Mouse (Mus musculus): ENCODE results near the gene Izumo4.
A peak's percentile ranks its signal among the peaks of the same experiment; 100 is the strongest.

Gene Izumo4

DNA sequence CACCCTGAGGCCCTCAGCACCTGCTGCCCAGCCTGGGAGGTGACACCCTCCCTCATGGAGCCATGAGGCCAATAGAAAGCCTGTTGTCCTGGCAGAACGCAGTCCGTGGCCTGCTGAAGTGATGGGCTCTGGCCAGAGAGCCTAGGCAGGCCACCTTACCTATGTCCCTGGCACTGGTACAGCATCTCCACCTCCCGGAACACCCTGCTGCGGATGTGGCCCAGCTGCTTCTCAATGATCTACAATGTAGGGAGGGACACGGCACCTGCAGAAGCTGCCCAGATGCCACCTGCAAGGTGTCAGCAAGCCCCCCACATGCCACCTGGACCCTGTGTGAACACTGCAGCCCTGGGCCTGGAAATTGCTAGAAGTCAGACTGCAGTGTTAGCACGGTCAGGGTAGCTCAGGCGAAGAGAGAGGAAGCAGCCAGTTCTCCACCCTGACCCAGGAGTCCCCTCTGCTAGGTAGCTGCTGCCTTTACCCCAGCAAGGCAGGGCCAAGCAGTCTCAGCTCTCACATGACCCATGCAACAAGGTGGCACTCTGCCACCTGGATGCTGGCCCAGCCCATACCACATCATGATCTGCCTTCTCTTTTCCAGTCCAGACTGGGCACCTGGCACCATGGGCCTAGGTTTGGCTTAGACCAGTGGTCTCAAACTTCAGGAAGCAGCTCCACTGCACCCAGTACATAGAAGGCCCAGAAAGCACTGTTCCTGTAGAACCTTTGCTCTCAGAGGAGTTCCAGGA, 32.1 kb upstream of the Izumo4 start:
- peak in 1 of 2 experiments; percentile 72 for DNase-seq (ENCODE audit: low spot score in 2 of 2)

DNA sequence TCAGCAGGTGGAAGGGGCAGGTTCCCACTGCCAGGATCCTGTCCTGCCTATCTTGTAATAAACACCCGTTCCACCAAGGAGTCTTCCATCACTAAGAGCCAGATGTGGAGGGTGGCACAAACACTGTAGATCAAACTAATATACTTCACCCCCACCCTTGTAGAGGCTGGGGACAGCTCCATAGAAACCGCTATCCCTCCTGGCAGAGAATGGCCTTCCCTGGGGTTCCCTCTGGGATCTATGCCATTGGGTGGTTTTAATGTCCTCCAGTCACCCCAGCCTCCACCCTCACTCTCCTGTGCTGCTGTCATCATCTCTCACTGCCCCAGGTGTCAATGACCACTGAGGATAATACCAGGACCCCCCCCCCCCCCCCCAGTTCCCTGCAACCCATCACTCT, 31.5 kb upstream of the Izumo4 start:
- no peak for DNase-seq (ENCODE audit: low spot score in 2 of 2)

DNA sequence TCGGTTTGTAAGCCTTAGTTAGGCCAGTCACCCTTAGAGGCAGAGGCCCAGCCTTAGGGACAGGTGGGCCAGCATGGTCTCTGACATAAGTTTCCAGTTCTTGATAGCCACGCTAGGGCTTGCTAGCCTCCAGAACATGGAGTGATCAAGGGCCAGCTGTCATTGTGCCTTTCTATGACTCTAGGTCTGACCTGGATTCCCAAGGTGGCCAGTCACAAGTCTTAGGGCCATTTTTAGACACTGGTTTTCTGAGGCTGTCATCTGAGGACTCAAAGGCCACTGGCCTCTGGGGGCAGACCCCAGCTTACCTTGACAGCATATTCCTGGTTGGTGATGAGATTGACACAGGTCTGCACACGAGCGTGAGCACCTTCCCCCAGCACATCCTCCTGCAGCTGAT, 30.7 kb upstream of the Izumo4 start:
- no peak for DNase-seq (ENCODE audit: low spot score in 2 of 2)

GRCm38 (mm10) chr10:80671936-80672690, 29.9 kb upstream of the Izumo4 start:
- no peak for DNase-seq (ENCODE audit: low spot score in 2 of 2)

DNA sequence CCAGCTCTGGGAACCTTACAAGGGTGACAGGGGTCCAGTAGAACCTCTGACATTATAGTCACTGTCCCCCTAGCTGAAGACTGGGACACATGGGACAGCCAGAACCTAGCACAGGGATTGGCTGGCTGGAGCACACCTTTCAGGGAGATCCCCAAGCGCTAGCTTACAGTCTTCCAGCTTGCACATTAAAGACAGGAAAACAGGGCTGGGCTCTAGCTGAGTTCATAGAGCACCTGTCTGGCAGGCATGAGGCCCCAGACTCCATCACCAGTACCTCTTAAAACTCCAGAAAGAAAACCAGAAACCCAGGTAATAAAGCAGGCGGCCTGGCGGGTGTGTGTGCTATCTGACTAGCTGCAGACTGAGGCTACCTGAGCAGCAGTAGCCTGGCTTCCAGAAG, 28.3 kb upstream of the Izumo4 start:
- DNase-seq (ENCODE audit: low spot score in 2 of 2): no peak

GRCm38 (mm10) chr10:80674161-80674711, 27.7 kb upstream of the Izumo4 start:
- no peak for DNase-seq (ENCODE audit: low spot score in 2 of 2)

- no peak for DNase-seq (ENCODE audit: low spot score in 2 of 2)
Measured at GRCm38 (mm10) chr10:80674851-80675404, 27.1 kb upstream of the Izumo4 start.

GRCm38 (mm10) chr10:80675405-80676197, 26.4 kb upstream of the Izumo4 start:
- DNase-seq (ENCODE audit: low spot score in 2 of 2): no peak

GRCm38 (mm10) chr10:80676198-80676928, 25.6 kb upstream of the Izumo4 start:
- DNase-seq (ENCODE audit: low spot score in 2 of 2): peak; percentile 100

DNA sequence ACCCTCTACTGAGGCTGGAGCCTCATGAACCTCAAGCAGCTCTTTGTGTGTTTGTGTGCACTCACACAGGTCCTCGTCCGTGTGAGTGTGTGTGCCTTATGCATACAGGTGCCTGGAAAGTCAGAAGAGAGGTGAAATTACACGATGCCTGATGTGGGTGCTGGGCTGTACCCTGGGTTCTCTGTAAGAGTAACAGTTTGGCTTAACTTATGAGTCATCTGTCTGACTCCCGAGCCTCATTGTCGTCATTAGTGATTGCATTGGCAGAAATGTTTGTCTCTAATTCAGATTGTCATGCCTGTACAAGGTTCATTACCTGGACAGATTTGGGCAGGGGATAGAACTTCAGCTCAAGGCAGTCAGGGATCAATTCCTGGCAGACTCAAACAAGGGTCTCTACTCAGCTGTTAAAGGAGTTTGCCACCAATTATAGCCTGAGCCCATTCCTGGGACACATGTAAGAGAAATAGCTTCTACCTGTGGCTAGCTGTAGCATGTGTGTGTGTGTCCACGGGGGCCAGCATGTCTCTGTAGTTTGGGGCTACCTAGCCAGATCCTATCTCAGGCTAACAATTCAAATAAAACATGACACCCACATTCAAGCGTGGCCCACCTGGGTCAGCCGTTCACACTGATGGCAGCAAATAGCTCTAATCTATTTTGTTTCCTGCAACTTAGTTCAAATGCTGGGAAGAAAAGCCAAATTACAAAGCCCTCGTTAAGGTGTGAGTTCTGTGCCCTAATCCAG, 24.7 kb upstream of the Izumo4 start:
- no peak for DNase-seq (ENCODE audit: low spot score in 2 of 2)

DNA sequence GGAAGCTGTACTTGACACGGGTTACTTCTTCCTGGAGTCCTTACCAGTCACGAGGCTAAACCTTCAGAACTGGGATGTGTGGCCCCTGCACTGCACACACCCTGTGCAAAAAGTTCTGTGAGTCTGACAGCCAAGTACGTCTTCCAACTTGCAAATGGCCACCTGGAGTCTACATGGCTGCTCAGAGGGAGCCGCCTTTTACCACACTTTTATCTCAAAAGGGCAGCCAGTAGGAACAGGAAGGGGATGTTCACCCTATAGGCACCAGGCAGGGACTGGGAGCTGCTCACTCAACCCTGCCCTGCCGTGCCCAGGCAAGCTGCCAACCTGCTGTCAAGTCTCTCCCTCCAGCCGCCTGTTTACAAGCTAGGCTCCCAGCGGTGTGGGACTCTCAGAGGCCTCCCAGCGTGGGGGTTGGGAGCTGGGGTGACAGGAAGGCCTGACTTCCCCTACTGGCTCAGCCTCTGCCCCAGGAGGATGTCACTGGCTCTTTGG, 24.0 kb upstream of the Izumo4 start, which contains the start of gene Mknk2:
TSS of gene Mknk2 (minus strand) at position 171 of the 495 bp plus-strand sequence.
- peak; percentile 90 to 96 for DNase-seq (ENCODE audit: low spot score in 2 of 2)

- no peak for DNase-seq (ENCODE audit: low spot score in 2 of 2)
Measured at GRCm38 (mm10) chr10:80678601-80679377, 23.2 kb upstream of the Izumo4 start.

GRCm38 (mm10) chr10:80679556-80680259, 22.3 kb upstream of the Izumo4 start:
- no peak for DNase-seq (ENCODE audit: low spot score in 2 of 2)

DNA sequence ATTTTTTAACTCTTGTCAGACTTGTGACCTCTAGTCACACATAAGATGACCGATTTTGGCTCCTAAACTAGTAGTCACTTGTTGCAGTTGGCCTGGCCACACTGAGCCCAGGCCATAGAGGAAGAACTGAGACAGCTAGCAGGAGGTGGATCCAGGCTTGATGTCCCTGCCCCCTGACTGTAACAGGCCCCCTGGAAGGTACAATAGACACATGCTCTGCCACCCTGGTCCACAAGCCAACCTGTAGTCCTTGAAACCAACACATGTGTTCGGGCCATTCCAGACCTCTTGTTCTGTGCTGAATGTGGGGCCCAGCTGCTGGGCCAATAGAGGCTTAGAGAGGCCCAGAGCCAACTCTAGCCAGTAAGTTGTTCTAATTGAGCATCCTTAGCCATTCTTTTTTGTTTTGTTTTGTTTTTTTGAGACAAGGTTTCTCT, 21.7 kb upstream of the Izumo4 start:
- DNase-seq (ENCODE audit: low spot score in 2 of 2): no peak

- DNase-seq (ENCODE audit: low spot score in 2 of 2): no peak
Measured at GRCm38 (mm10) chr10:80682003-80682402, 20.0 kb upstream of the Izumo4 start.

DNA sequence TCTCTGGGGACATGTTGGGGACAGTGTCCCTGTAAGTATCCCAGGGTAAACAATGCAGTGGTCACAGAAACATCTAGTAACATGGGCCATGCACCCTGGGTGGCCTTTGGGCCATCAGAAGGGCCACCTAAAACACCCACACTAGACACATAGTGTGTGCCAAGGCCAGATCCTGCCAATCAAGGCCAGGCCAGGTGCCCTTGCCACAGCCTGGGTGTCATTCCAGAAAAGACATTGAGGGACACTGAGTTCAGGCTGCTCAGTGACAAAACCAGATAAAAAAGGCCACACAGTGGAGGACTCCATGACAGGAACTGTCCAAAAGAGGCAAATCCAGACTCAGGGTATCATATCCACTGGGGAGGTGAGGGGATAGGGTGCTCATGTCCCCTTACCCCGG, 18.3 kb upstream of the Izumo4 start:
- DNase-seq (ENCODE audit: low spot score in 2 of 2): no peak

DNA sequence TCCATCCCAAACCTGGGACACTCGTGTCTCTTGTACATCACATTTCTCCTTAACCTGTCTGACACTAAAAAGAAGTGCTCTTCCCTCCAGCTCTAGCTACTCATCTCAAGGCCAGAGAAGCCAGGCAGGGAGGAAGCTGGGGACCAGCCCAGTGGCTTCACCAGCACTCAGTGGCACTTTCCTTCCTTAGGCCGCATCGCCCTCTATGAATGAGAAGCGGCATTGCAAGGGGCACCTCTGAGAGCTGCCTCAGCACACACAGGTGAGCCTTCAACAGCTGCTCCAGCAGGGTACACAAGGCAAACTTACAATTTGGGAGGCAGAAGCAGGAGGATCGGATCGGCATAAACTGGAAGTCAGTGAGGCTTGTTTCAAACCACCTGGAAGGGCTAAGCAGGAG, 17.8 kb upstream of the Izumo4 start:
- DNase-seq (ENCODE audit: low spot score in 2 of 2): no peak

DNA sequence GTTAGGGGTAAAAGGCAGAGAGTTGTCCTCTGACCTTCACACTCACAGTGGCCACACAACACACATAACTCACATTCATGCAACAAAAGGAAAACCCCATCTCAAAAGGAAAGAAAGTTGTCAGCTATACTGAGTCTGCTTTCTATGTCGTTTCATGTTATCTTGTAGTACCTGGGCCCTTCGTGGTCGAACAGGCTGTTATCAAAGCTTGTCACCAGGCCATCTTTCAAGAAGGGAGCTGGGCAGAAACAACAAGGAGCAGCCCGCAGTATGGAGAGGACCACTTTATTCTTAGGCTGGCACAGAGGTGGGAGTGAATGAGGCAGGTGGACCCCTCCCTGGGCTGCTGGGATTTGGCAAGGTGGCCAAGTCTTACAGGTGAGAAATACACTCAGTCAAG, 17.0 kb upstream of the Izumo4 start:
- DNase-seq (ENCODE audit: low spot score in 2 of 2): no peak

DNA sequence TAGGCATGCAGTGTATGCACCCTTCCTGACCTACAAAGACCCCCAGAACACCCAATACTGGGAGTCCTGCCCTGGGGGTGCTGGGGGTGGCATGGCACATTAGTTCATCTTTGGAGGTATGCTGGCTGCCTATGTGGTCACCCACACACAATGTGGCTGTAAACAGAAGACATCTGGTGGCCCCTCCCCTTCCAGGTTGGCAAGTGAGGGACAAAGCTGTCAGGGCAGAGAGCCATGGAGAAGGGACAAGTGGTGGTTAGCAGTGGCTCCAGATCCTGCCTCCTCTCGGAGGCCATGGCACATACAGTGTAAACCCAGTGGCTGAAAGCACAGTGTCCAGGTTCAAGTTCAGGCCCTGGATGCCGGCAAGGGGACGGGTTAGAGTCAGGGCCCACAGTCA, 15.4 kb upstream of the Izumo4 start:
- DNase-seq (ENCODE audit: low spot score in 2 of 2): no peak

All from urinary bladder, postnatal 4 days (tissue).